Mouse (Mus musculus) adrenal gland, adult 2 months (tissue): ENCODE results near the gene Dnajb1. TPM values are rescaled to one million over a fixed set of nuclear protein-coding genes. Genes with fewer than 3 reads are reported as not detected.

Source experiments
- DNase-seq: peaks from one replicate; pipeline ENCODE4 v3.0.0; 2021
- polyA plus RNA-seq: library from polyadenylated mRNA; depleted of rRNA; stranded (reverse); fragments of >200 nt; gene quantifications from 2 replicates; pipeline ENCODE4 v1.2.3, GENCODE M21; 2012
- total RNA-seq, 2 experiments: library from RNA; stranded (reverse); gene quantifications; 2 replicates each; pipeline ENCODE4 v1.2.3; 2021

Dnajb1 gene
- total and polyA plus RNA-seq, 3 experiments: 21.8 to 61.9 (median 27.3) TPM

DNA sequence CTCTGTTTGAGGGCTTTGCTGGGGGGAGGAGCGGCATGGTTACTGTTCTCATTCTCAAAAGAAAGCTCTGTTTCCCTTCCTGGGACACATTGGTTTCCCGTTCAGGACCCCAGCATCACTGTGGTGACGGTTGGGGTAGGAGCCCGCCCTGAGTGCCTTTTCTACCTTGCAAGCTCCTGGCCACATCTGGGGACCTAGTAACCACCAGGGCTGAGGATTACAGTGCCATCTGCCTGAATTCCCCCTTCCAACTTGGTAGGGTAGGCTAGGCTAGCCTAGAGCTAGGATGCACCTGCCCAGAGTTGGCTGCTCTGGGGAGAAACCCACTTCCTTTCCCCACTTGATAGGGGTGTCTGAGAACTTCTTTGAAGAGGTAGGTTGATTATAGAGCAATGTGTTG is 3.9 kb downstream of the Dnajb1 start:
- no peak for DNase-seq

DNA sequence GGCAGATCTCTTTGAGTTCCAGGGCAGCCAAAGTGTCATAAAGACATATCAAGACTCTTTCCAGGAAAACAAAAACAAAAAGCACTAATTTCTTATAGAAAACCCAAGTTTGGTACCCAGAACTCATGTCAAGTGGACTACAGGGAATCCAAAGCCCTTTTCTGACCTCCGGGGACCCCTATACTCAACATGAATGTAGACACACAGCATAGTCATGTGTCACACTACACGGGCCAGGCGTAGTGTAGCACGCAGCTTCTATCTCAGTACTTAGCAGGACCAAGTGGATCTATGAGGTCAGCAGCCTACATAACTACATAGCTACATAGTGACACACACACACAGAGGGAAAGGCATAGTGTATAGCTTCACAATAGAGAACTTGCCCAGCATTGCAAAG is 5.7 kb downstream of the Dnajb1 start:
- DNase-seq: no peak

DNA sequence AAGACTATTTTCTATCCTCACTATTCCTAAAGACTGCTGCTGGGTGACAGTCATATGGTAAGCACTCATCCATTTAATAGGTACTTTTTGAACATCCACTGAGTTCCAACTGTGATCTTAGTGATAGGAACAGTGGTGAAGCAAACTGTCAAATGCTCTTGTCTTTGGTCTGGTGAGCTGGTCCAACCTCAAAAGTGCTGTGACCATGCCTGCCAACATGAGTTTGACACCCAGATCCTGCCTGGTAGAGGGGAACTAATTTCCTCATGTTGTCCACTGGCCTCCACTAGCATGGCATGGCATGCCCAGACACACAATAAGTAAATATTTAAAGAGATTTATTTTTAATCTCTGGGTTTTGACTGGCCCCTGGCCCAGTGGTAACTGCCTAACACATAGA is 8.6 kb downstream of the Dnajb1 start:
- DNase-seq: no peak

DNA sequence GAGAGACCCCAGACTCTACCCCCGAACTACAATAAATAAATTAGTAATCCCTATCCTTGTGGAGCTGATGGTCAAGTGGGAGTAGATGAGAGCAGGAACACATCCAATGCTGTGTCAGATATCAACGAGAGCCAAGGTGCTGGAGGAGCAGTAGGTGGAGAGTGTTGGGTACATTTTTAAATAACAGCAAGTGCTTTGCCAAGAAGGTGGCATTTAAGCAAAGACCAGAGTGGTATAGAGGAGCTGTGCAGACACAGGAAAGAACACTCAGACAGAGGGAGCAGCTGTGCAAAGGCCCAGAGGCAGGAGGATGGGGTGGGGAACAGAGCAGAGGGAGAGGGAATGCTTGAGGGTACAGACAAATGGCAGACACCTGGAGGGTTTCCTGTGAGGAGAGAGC is 9.1 kb downstream of the Dnajb1 start:
- no peak for DNase-seq

DNA sequence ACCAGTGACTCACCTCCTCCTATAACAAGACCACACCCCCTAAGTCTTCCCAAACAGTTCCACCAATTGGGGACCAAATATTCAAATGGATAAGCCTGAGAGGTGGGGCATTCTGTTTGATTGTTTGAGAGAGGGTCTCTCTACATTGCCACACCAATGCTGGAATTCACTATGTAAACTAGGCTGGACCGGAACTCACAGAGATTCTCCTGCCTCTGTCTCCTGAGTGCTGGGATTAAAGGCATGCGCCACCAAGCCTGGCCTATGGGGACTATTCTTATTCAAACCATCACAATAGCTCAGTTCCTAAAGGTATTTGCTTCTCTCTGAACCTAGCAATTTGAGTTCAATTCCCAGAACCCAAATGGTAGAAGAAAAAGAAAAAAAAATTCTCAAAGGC is 10.6 kb downstream of the Dnajb1 start:
- DNase-seq: no peak

DNA sequence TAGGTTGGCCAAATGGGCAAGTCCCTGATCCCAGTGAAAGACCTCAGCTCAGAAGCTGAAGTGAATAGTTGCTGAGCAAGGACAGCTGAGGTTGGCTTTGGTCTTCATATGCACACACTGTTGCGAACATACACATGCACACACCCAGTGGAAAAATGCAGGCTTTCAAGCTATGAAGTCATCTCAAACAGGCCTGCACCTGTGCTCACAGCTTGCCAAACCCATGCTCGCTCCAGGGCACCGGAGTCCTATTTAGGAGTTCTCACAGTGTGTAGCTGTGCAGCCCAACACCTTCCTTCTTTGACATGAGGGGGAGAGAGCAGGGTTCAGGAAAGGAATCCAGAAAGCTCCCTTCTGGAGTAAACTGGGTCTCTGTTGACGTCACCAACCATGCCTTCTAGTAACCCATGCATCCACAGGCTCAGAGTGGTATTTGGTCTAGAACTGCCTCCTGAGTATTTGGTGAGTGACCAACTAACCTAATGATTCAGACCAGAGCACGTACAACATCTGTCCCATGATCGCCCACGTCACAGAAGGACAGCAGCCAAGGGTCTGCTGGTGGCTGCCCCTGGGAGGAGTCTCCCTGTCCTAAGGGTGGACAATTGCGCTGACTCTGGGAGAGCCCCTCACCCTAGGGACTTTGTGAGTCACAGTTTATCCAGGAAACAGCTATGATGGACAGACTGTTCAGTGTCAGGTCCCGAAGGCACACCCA is 11.7 kb downstream of the Dnajb1 start:
- no peak for DNase-seq

DNA sequence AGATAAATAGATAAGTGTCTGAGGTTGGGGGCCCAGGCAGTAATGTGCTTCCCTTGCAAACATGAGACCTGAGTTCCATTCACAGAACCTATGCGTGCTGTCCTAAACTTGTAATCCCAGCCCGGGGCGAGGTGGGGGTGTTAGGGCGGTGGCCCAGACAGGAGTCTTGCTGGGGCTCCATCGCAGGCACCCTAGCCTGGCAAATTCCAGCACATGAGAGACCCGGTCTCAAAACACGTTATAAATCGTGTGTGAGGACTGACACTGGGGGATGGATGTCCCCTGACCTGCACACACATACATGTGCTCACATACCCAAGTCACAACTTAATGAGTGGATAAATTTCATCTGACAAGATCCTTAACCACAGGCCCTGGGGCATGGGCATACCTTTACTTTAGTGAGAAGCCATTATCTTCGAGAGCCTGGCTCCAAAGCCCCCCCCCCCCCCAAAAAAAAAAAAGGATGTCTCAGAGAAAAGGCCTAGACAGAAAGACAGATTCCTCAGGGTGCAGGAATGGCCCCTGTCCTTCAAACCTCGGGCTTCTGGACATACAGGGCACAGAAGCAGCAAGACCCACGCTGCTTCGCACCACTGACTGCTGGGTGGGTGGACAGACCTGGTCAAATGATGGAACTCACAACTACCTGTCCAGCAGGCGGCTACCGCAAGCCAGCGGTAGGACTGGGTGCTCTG is 13.8 kb downstream of the Dnajb1 start:
- no peak for DNase-seq

DNA sequence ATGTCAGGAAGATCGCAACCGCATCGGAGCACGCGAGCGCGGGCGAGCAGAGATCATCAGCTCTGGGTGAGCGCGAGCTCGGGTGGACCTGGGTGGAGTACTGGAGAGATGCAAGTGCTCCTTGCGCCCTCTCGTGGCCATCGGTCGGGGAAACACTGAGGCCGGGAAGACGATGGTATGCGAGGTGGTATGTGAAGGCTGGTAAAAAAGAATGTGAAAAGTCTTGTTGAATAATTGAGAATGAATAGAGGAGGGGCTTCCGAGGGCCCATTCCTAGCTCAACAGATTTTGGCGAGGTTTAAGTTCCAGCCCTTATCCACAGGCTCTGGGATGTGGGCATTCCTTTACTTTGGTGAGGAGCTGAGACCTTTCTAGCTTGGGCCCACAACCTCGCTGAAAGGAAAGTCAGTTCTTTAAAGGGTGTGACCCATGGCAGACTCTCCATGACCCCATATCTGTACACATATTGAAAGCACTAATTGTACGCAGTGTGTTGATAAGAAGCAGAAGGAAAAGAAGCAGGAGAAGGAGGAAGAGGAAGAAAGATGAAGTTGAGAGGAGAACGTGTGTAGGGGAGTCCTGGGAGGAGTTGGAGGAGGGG is 14.5 kb downstream of the Dnajb1 start:
- peak; percentile 85 for DNase-seq

DNA sequence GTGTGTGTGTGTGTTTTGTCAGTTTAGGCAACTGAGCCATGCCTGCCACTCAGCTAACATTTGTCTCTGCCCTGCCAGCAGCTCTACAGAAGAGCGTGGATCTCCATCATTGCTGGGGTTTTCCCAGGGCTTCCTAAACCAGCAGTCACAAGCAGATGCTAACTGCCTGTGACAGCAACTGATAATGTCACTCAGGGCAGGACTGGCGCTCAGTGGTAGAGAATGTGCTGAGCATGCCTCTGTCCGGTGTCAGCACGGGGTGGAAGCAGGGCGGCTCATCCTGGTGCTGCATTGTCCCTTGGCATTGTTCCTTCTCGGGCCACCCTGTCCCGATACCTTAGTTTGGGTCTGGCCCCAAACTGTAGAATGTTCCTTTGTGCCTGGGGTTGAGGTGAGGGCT is 15.6 kb downstream of the Dnajb1 start:
- no peak for DNase-seq

DNA sequence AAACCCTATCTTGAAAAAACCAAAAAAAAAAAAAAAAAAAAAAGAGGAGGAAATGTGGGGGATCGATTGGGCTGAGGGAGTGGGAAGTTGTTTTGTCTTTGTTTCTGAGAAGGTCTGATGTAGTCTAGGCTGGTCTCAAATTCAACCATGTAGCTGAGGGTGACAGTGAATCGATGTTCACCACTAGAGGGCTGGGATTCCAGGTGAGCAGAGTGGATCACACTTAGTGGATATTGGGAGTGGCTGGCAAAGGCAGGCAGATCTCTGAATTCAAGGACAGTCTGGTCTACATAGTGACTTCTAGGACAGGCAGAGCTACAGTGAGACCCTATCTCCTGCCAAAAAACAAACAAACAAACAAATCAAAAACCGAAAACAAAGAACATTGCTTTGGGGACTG is 16.7 kb downstream of the Dnajb1 start:
- peak; percentile 40 for DNase-seq

DNA sequence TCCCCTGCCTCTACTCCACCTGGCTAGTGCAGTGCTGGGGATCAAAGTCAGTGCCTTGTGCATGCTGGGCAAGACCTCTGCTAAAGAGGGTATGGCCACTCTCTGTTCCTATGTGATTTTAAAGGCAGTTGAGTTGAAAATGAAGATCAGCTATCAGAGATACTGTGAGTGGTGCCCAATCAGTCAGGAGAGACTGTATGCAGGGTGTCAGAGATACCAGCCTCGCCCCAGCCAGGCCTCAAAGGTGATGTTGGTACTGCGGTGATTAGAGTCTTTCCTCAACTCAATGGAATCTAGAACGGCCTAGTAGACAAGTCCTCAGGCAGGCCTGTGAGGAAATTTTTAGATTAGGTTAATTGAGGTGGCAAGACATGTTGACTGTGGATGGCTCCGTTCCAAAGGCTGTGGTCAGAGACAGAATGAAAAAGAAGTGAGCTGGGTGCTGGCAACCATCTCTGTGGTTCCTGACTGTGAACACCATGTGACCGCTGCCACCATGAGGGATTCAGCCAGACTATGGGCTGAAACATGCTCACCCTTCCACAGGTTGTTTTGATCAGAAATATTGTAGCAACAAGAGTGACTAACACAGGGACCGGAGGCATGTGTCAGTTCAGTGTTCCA is 17.8 kb downstream of the Dnajb1 start:
- no peak for DNase-seq

DNA sequence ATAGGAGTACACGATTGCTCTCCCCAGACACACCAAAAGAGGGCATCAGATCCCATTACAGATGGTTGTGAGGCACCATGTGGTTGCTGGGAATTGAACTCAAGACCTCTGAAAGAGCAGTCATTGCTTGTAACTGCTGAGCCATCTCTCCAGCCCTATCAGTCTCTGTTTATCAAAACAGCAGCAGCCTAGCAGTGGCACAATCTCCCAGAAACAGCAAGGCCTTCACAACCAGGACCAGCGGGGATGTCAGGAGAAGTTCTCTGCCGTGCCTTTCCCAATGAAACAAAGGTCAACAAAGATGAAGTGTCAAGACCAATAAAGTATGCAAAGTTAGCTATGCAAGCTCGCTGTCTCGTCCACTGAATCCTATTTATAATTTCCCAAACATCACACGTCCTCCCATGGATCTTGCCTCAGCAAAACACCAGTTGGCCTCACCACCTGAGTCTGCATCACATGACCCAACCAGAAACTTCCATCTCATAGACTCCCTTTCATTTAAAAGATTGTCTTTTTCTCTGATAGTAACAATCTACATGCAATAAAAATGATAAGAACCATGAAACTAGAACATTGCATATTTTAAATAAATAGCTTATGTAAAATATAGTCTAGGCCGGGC is 24.2 kb downstream of the Dnajb1 start:
- no peak for DNase-seq

DNA sequence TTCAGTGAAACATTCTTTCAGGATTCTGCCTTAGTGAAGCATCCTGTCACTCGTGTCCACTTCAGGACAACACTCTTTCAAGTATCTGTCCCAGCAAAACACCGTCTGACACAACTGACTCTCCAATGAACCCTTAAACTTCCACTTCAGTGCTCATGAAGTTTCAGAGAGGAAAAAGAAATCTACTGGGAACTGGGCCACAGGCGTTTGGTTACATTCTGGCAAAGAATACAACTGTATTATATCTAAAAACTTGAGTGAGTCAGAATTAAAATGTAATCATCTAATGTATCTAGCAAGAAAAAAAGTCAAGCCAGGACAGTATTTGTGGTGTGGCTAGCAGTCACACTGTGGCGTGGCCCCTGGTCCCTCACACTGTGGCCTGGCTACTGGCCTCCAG is 30.9 kb downstream of the Dnajb1 start:
- DNase-seq: no peak

DNA sequence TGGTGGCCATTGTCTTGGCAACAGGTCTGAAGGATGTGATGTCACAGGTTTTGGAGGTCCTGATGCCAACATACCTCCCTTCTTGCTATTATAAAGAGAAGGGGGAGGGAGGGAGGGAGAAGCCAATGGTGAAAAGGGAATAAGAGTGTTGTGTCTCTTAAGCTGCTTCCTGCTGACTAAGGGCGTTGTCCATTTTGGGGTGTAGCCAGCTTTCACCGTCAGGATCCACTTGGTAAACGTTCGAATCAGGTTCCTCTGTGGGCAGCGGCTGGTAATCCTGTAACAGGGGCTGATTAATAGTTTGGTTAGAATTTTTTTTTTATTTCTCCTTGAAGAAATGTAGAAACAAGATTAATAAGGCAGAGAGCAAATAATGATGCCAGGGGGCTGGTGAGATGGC is 31.7 kb downstream of the Dnajb1 start:
- DNase-seq: no peak

DNA sequence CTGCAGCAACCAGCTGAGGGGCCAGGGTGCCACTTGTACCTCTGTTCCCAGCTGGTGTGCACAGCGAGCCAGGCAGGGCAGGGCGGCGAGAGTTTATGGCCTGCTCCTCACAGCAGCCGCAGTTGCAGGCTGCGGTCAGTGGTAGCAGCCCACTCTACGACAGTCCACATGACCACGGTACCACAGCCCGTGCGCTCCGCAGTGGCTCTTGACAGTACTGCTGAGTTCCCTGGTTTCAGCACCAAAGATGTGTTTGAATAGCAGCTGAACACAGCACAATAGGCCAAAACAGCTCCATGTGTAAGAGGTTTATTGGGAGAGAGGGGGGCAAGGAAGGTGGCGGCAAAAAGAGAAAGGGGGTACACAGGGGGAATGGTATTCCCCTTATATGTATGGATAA is 39.5 kb downstream of the Dnajb1 start:
- no peak for DNase-seq

DNA sequence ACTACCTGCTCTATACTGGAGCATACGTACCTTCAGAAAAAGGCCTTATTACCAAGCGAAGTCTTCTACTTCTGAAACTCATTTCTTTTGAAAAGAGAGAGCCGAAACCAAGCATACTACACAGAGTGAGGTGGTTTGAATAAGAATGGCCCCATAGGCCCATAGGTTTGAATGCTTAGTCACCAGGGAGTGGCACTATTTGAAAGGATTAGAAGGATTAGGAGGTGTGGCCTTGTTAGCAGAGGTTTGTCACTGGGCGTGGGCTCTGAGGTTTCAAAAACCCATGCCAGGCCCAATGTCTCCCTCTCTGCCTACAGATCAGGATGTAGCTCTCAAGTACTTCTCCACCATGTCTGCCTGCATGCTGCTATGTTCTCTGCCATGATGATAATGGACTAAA is 40.0 kb downstream of the Dnajb1 start:
- no peak for DNase-seq

DNA sequence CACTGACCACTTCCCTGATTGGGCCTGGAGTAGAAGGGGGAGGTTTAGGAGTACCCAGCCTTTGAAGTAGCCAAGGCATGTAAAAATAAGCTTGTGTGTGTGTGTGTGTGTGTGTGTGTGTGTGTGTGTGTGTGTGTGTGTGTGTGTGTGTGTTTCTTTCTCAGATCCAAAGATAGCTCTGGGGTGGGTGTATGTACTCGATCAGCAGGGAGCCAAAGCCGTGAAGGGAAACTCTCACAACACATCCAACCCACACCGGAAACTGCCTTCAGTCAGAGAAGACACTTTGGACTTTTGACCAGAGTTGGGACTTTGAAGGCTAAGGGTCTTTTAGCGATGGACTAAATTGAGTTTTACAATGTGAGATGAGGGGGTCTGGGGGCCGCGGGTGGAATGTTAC is 41.7 kb downstream of the Dnajb1 start:
- no peak for DNase-seq

DNA sequence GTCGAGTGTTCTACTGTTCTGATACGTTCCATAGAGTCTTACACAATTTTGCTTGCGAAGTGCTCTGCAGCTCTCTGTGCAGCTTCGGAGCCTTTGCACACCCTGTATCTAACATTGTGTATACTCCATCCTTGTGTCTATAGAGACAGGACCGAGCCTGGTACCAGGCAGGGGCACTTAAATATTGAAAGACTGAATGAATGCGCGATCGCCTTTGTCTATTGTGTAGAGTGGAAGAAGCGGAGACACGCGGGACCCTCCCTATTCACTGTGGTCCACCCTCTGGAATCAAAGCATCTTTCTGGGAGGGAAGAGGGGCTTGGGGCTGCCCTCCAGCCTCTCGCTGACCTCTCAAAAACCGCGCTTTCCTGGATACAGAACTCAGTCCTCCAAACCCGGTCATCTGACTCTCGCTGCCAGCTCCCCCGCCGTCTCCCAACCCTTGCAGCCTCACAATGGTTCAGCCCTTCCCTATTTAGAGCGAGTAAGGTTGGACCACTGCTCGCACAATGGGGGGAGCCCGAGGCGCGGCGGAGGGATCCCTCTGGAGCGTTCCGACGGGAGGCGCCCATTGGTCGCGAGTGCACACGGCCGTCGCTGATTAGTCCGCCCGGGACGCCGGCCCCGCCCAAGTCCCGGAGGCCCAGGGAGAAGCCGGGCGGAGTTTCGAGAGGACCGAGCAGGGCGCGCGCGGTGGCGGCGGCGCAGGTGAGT is 44.2 kb downstream of the Dnajb1 start, which contains the start of gene Gipc1:
Gipc1 (plus strand) TSS at position 648 of the 714 bp plus-strand sequence.
- DNase-seq: peak; percentile 98

DNA sequence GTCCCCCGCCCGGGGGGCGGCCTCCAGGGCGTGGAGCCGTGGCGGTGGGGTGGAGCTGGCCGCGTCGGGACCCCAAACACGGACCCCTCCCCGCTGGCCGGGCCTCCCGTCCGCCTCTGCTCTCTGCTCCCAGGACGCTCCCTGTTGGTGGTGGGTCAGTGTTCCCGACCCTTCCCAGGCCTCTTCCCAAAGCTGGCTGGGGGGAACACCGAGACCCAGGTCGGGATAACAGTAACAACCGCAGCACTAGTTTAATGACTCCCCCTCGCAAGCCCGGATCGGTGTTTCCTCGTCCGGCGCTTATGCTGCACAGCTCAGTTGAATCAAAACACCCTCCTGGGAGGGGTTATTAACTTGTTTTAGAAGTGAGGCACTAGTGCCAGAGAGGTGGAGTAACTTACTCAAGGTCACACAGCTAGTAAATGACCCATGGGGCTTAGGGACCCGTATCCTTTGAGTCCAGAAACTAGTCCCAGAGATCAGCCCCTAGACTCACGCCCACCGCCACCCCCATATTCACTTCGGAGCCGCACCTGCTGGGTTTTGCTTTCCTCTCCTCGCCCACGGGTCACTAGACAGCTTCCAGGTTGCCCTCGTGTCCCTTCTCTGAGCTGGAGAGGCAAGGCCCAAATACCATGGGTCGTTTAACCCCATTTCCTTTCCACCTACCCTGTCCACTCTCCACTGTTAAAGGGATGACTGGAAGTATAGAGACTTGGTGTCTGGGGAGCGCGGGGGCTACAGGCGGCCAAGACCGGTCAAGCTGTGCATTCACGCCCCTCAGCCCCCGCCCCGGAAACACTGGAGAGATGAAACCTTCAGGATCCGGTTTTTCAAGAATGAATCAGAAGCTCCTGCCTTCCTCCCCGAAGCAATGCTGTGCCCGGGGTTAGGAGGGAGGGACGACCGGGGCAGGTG is 45.0 kb downstream of the Dnajb1 start:
- peak; percentile 30 for DNase-seq

DNA sequence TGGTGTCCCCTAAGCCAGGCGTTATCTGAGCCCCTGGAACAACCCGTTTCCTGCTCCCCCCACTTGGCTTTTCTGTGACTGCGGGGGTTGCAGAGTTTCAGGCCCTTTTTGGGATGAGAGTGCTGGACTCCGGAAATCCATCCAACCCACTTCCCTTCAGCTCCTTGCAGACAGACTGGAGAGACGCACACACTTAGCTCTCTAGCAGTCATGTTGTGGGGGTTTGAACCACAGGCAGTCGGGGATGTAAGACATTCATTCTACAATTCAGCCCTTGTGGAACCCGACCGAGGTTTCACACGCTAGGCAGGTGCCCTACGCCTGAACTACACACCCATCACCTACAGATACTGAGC is 45.6 kb downstream of the Dnajb1 start:
- DNase-seq: no peak

DNA sequence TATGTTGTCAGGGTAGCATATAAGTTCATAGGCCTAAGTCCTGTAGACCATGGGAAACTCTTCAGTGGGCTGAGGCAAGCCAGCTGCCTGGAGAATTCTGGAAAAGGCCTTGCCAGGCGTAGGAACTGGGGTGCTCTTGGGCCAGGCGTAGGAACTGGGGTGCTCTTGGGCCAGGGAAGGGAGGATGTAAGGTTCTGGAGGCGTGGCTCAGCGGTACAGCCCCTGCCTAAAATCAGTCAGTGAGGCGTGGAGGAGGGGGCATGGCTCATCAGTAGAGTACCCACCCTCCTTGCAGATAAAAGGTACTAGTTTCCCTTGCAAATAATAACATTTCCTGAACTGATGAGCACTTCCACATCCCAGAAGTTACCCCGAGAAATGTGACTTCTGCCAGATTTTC is 46.7 kb downstream of the Dnajb1 start:
- no peak for DNase-seq
